Mouse (Mus musculus): Measurements from ENCODE around the gene Capn2. TPM values are rescaled to one million over a fixed set of nuclear protein-coding genes. Genes with fewer than 3 reads are reported as not detected.

The Capn2 gene
- polyA plus RNA-seq, 1 experiment from 2014 or later = 127 TPM

DNA sequence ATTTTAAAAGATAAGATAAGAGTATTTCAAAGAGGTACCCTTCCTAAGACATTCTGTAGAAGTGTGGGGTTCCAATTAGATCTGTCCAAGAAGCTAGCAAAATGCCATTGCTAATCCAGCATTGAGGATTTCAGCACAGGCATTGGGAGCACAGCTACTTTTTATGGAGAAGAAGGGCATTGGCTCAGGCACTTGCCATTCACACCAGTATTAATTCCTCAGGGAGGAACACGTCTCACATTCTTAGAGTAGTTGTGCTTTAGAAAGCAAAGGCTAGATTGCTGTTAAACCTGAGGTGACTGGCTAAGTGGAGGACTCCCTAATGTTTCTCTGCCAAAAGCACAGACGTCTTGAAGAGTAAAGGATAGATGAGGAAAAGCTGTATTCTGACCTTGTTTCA lies 91.0 kb downstream of the Capn2 start:
- Histone ChIP-seq H3K27ac (ENCODE audit: low read length) (no peak overlapping the region), H3K9me3 (replicated peaks; ENCODE audit: control insufficient read depth, low read length) (no peaks in the 10 kb centered on the region), H3K4me2 (ENCODE audit: low read depth, low read length) (no peak overlapping the region), H3K27me3 (ENCODE audit: control insufficient read depth, insufficient read depth, low read length) (no peaks in the 10 kb centered on the region), H3K36me3 (ENCODE audit: control insufficient read depth, insufficient read depth, low read length) (no peaks in the 10 kb centered on the region), H3K4me3 (replicated peaks; ENCODE audit: low read length) (no peak overlapping the region), H3K4me1 (ENCODE audit: control insufficient read depth, insufficient read depth, low read length) (peaks cover 7% of the 10 kb centered on the region; the same call in 1 of the 2 replicates), H3K9ac (ENCODE audit: low read length) (no peak overlapping the region)
- 47% methylated on average over 2 of the region's 2 CpGs for WGBS
- ATAC-seq (ENCODE audit: insufficient read depth, low FRiP score) = no peak

DNA sequence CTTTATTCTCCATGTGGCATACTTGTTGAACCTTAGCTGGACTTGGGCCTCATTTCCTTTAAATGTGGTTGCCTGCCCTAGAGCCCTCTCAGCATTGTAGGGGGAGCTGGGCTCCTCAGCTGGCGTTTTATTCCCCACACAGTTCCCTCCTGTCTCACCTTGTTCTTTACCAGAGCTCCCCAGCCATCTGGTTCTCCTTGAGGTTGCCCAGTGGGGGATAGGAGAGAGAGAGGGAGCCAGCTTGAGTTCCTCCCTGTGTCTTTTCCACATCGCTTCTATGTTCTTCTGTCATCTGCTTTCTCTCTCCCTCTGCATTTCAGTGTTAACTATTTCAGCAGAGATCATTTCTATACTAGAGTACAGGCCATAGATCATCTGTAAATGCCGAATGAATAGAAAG lies 92.2 kb downstream of the Capn2 start:
- no peak overlapping the region for H3K9ac ChIP-seq (ENCODE audit: low read length)
- H3K27ac ChIP-seq (ENCODE audit: low read length) = no peak overlapping the region
- no peak overlapping the region for H3K4me3 ChIP-seq (replicated peaks; ENCODE audit: low read length)
- H3K9me3 ChIP-seq (replicated peaks; ENCODE audit: control insufficient read depth, low read length) = no peaks in the 10 kb centered on the region
- H3K27me3 ChIP-seq (ENCODE audit: control insufficient read depth, insufficient read depth, low read length) = no peaks in the 10 kb centered on the region
- no peak overlapping the region for H3K4me2 ChIP-seq (ENCODE audit: low read depth, low read length)
- no peaks in the 10 kb centered on the region for H3K36me3 ChIP-seq (ENCODE audit: control insufficient read depth, insufficient read depth, low read length)
- 71% methylated on average over 3 of the region's 3 CpGs for WGBS
- peaks cover 7% of the 10 kb centered on the region; the same call in 1 of the 2 replicates for H3K4me1 ChIP-seq (ENCODE audit: control insufficient read depth, insufficient read depth, low read length)
- no peak for ATAC-seq (ENCODE audit: insufficient read depth, low FRiP score)

DNA sequence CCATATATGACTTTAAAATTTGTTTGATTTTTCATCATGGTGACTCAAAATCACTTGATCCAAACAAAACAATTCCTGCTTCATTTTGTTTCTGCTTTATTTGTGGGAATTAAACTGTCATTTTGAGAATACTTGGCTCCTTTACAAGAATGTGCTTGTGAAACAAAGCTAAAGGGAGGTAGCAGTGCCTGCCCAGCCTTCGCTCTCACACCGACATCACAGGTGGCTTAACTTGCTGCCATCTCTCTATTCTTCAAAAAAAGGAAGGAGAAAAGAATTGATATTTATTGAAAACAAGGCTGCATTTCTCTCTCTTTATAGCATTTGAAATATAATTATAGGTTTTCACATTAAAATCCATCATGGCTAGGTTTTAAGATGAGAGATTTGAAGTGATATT lies 93.1 kb downstream of the Capn2 start:
- Histone ChIP-seq H3K27ac (ENCODE audit: low read length) (no peak overlapping the region), H3K4me2 (ENCODE audit: low read depth, low read length) (no peak overlapping the region), H3K27me3 (ENCODE audit: control insufficient read depth, insufficient read depth, low read length) (no peaks in the 10 kb centered on the region), H3K9ac (ENCODE audit: low read length) (no peak overlapping the region), H3K9me3 (replicated peaks; ENCODE audit: control insufficient read depth, low read length) (no peaks in the 10 kb centered on the region), H3K36me3 (ENCODE audit: control insufficient read depth, insufficient read depth, low read length) (no peaks in the 10 kb centered on the region), H3K4me1 (ENCODE audit: control insufficient read depth, insufficient read depth, low read length) (peaks cover 10% of the 10 kb centered on the region), H3K4me3 (replicated peaks; ENCODE audit: low read length) (no peak overlapping the region)
- no peak for ATAC-seq (ENCODE audit: insufficient read depth, low FRiP score)
- 56% methylated on average over 2 of the region's 2 CpGs for WGBS

DNA sequence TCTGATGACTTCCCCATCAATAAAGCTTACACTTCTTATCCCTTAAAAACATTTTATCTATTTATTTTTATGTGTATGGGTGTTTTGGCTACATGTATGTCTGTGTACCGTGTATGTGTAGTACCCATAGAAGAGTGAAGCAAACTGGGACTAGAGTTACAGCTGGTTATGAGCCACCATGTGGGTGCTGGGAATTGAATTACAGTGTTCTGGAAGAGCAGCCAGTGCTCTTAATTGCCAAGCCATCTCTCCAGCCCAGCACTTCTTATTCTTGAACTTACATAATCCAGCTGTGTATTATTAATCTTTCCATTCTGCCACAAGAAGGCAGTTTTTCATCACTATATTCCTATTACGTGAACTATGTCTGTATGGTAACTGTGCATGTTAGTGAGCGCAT lies 97.9 kb downstream of the Capn2 start:
- H3K4me1 ChIP-seq (ENCODE audit: control insufficient read depth, insufficient read depth, low read length) = peaks cover 3% of the 10 kb centered on the region; the same call in 1 of the 2 replicates
- H3K9me3 ChIP-seq (replicated peaks; ENCODE audit: control insufficient read depth, low read length) = no peaks in the 10 kb centered on the region
- no peaks in the 10 kb centered on the region for H3K27me3 ChIP-seq (ENCODE audit: control insufficient read depth, insufficient read depth, low read length)
- no peak overlapping the region for H3K4me3 ChIP-seq (replicated peaks; ENCODE audit: low read length)
- no peak overlapping the region for H3K27ac ChIP-seq (ENCODE audit: low read length)
- no peaks in the 10 kb centered on the region for H3K36me3 ChIP-seq (ENCODE audit: control insufficient read depth, insufficient read depth, low read length)
- ATAC-seq (ENCODE audit: insufficient read depth, low FRiP score) = peak; percentile 10; the same call in 1 of the 2 replicates
- no peak overlapping the region for H3K4me2 ChIP-seq (ENCODE audit: low read depth, low read length)
- 52% methylated on average over 3 of the region's 3 CpGs for WGBS
- H3K9ac ChIP-seq (ENCODE audit: low read length) = no peak overlapping the region

Other genes starting within 250 kb of the Capn2 start
- 146 TPM in 2 replicates for gene Degs1, start 234.8 kb downstream of the Capn2 start, polyA plus RNA-seq (2015; fragmentation: Nextera tagmentation; extraction: Ambion mirVana)
- 12.3 and 13.4 TPM in 2 replicates for gene Fbxo28, start 176.0 kb downstream of the Capn2 start, polyA plus RNA-seq (2015; fragmentation: Nextera tagmentation; extraction: Ambion mirVana)
- 18.7 and 19.3 TPM in 2 replicates for gene Trp53bp2, start 108.4 kb downstream of the Capn2 start, polyA plus RNA-seq (2015; fragmentation: Nextera tagmentation; extraction: Ambion mirVana)
- 3.3 and 4.9 TPM in 2 replicates for gene Capn8, start 47.4 kb upstream of the Capn2 start, polyA plus RNA-seq (2015; fragmentation: Nextera tagmentation; extraction: Ambion mirVana)
- gene Ccdc185, start 231.6 kb upstream of the Capn2 start, polyA plus RNA-seq (2015; fragmentation: Nextera tagmentation; extraction: Ambion mirVana) = not detected in 2 replicates
- gene Susd4, start 246.3 kb upstream of the Capn2 start, polyA plus RNA-seq (2015; fragmentation: Nextera tagmentation; extraction: Ambion mirVana) = 15.2 and 19.4 TPM in 2 replicates